Mouse (Mus musculus): ENCODE measurements at regions not wholly inside any gene's neighbourhood (a gene's known extent, or its start where the extent isn't known, plus 50 kb on each side); places are given as distances from the start of the nearest gene placed in this dataset.
"Not testable (repeated sequence)": the region's sequence is repeated elsewhere in the genome, so short reads cannot be mapped to it uniquely, and the experiment has no call there.

GRCm38 (mm10) chr7:60487839-60488454 is 347.9 kb upstream of the Snrpn start:
- TF ChIP-seq CTCF (IDR thresholded peaks at IDR 0.05; ENCODE audit: borderline replicate concordance, insufficient read depth, low read depth, low read length); POLR2A (IDR thresholded peaks at IDR 0.05; ENCODE audit: borderline replicate concordance, insufficient read depth, low read length): not testable (repeated sequence)
